Mouse (Mus musculus) myocyte (in vitro differentiated cells): ENCODE data around the gene Bckdk.

Experiments used
- CEBPB ChIP-seq: IDR thresholded peaks from 2 replicates; pipeline ENCODE4 v1.6.1; 2011; ENCODE audit warnings: mild to moderate bottlenecking, moderate library complexity; ENCODE audit not compliant: poor library complexity, insufficient read depth, severe bottlenecking
- E2F4 ChIP-seq: IDR thresholded peaks from one replicate; pipeline ENCODE4 v1.6.1; 2011; ENCODE audit warnings: mild to moderate bottlenecking, control low read depth, moderate library complexity; ENCODE audit not compliant: insufficient read depth
- MAX ChIP-seq: IDR thresholded peaks from one replicate; pipeline ENCODE4 v1.6.1; 2011; ENCODE audit warnings: low read depth, mild to moderate bottlenecking, control low read depth
- MYOG ChIP-seq, 3 experiments: IDR thresholded peaks; one replicate each; pipeline ENCODE4 v1.6.1; 2011; ENCODE audit warnings: control low read depth in 2 of 3, low read depth in 2 of 3, mild to moderate bottlenecking in 2 of 3; ENCODE audit not compliant: insufficient read length in 2 of 3, control insufficient read depth in 1 of 3, insufficient read depth in 1 of 3
- POLR2A ChIP-seq: IDR thresholded peaks from one replicate; pipeline ENCODE4 v1.6.1; 2011; ENCODE audit warnings: low read depth, mild to moderate bottlenecking, control low read depth, moderate library complexity; ENCODE audit not compliant: insufficient read length
- POLR2AphosphoS2 ChIP-seq: IDR thresholded peaks from one replicate; pipeline ENCODE4 v1.6.1; 2011; ENCODE audit warnings: low read depth, control low read depth; ENCODE audit not compliant: insufficient read length
- REST ChIP-seq: IDR thresholded peaks from one replicate; pipeline ENCODE4 v1.6.1; 2011; ENCODE audit warnings: mild to moderate bottlenecking, control low read depth, moderate library complexity; ENCODE audit not compliant: insufficient read depth, insufficient read length
- SRF ChIP-seq: IDR thresholded peaks from one replicate; pipeline ENCODE4 v1.6.1; 2011; ENCODE audit warnings: low read depth; ENCODE audit not compliant: control insufficient read depth, insufficient read length
- TCF12 ChIP-seq: IDR thresholded peaks from one replicate; pipeline ENCODE4 v1.6.1; 2011; ENCODE audit warnings: mild to moderate bottlenecking, control low read depth; ENCODE audit not compliant: poor library complexity, insufficient read depth, severe bottlenecking
- TCF3 ChIP-seq: IDR thresholded peaks from one replicate; pipeline ENCODE4 v1.6.1; 2011; ENCODE audit warnings: low read depth, control low read depth; ENCODE audit not compliant: insufficient read length
- USF1 ChIP-seq: IDR thresholded peaks from one replicate; pipeline ENCODE4 v1.6.1; 2011; ENCODE audit warnings: low read depth, mild to moderate bottlenecking, control low read depth, moderate library complexity

- TF ChIP-seq E2F4: no peak
- TF ChIP-seq POLR2A: no peak
- TF ChIP-seq POLR2AphosphoS2: no peak
- no peak for TF ChIP-seq TCF12
- TF ChIP-seq REST: no peak
- no peak for TF ChIP-seq MYOG (IDR thresholded peaks at IDR 0.05; ENCODE audit: control insufficient read depth in 1 of 3, insufficient read depth in 1 of 3, insufficient read length in 2 of 3, low read depth in 2 of 3)
- TF ChIP-seq MAX: no peak
- TF ChIP-seq USF1: no peak
- no peak for TF ChIP-seq TCF3
- TF ChIP-seq SRF: no peak
- no peak for TF ChIP-seq CEBPB
These were observed 55.5 kb downstream of the Bckdk start for GRCm38 (mm10) chr7:127959364-127959763.
